Mouse (Mus musculus) kidney, adult 11 months (tissue): ENCODE results near the gene Atp13a2.

Experiments used
- DNase-seq: peaks from one replicate; pipeline ENCODE4 v3.0.0; 2022

Atp13a2 gene

GRCm38 (mm10) chr4:141048810-141049475 lies 62.3 kb downstream of the Atp13a2 start:
- DNase-seq, result no peak

GRCm38 (mm10) chr4:141049476-141049835 lies 62.8 kb downstream of the Atp13a2 start:
- peak; percentile 53 for DNase-seq

GRCm38 (mm10) chr4:141052442-141052841 lies 65.8 kb downstream of the Atp13a2 start:
- no peak for DNase-seq

- peak; percentile 79 for DNase-seq
These were observed 66.5 kb downstream of the Atp13a2 start for GRCm38 (mm10) chr4:141053138-141053537.

- peak; percentile 99 for DNase-seq
These were observed 67.0 kb downstream of the Atp13a2 start for GRCm38 (mm10) chr4:141053568-141054161.
